Mouse (Mus musculus): ENCODE results near the gene Gli3. TPM values are rescaled to one million over a fixed set of nuclear protein-coding genes. Genes with fewer than 3 reads are reported as not detected.

Gene Gli3
- total and polyA plus RNA-seq, 2 experiments: 0.15 to 0.37 TPM

- Histone ChIP-seq H3K79me2 (ENCODE audit: control insufficient read depth, insufficient read depth, low read length) (no peaks in the 10 kb centered on the region), H3K9ac (ENCODE audit: low read depth, low read length) (no peak overlapping the region), H3K4me3 (ENCODE audit: insufficient read depth, low read depth, low read length) (no peak overlapping the region), H3K27me3 (ENCODE audit: control insufficient read depth, insufficient read depth, low read length) (no peaks in the 10 kb centered on the region), H3K4me1 (ENCODE audit: control insufficient read depth, insufficient read depth, low read length) (no peaks in the 10 kb centered on the region), H3K36me3 (ENCODE audit: control insufficient read depth, insufficient read depth, low read length) (no peaks in the 10 kb centered on the region), H3K27ac (replicated peaks; ENCODE audit: insufficient read depth, low read depth, low read length) (no peak overlapping the region)
- TF ChIP-seq CTCF (IDR thresholded peaks at IDR 0.05; ENCODE audit: low read depth, low read length) (no peak), POLR2A (IDR thresholded peaks at IDR 0.05; ENCODE audit: extremely low read depth, insufficient read depth, low read length) (no peak)
- no peak for DNase-seq (ENCODE audit: extremely low read depth, low read depth, low spot score)
- 79% methylated on average over 6 of the region's 6 CpGs for WGBS
Measured at GRCm38 (mm10) chr13:15549466-15549865, 86.4 kb downstream of the Gli3 start.

GRCm38 (mm10) chr13:15550027-15550602 is 87.1 kb downstream of the Gli3 start:
- TF ChIP-seq CTCF (IDR thresholded peaks at IDR 0.05; ENCODE audit: low read depth, low read length) (no peak), POLR2A (IDR thresholded peaks at IDR 0.05; ENCODE audit: extremely low read depth, insufficient read depth, low read length) (no peak)
- no peak overlapping the region for H3K27ac ChIP-seq (replicated peaks; ENCODE audit: insufficient read depth, low read depth, low read length)
- H3K79me2 ChIP-seq (ENCODE audit: control insufficient read depth, insufficient read depth, low read length): no peaks in the 10 kb centered on the region
- no peak for DNase-seq (ENCODE audit: extremely low read depth, low read depth, low spot score)
- H3K9ac ChIP-seq (ENCODE audit: low read depth, low read length): no peak overlapping the region
- no peaks in the 10 kb centered on the region for H3K36me3 ChIP-seq (ENCODE audit: control insufficient read depth, insufficient read depth, low read length)
- no peak overlapping the region for H3K4me3 ChIP-seq (ENCODE audit: insufficient read depth, low read depth, low read length)
- no peaks in the 10 kb centered on the region for H3K4me1 ChIP-seq (ENCODE audit: control insufficient read depth, insufficient read depth, low read length)
- H3K27me3 ChIP-seq (ENCODE audit: control insufficient read depth, insufficient read depth, low read length): no peaks in the 10 kb centered on the region
- 85% methylated on average over 8 of the region's 8 CpGs for WGBS

- no peaks in the 10 kb centered on the region for H3K36me3 ChIP-seq (ENCODE audit: control insufficient read depth, insufficient read depth, low read length)
Measured at GRCm38 (mm10) chr13:15550731-15551130, 87.7 kb downstream of the Gli3 start.

GRCm38 (mm10) chr13:15552009-15552408 is 89.0 kb downstream of the Gli3 start:
- WGBS: 89% methylated on average over 3 of the region's 3 CpGs
- no peak for DNase-seq (ENCODE audit: extremely low read depth, low read depth, low spot score)
- H3K4me1 ChIP-seq (ENCODE audit: control insufficient read depth, insufficient read depth, low read length): no peaks in the 10 kb centered on the region

More at GRCm38 (mm10) chr13:15550731-15551130, 87.7 kb downstream of the Gli3 start:
- H3K79me2 ChIP-seq (ENCODE audit: control insufficient read depth, insufficient read depth, low read length): no peaks in the 10 kb centered on the region
- TF ChIP-seq POLR2A (IDR thresholded peaks at IDR 0.05; ENCODE audit: extremely low read depth, insufficient read depth, low read length) (no peak), CTCF (IDR thresholded peaks at IDR 0.05; ENCODE audit: low read depth, low read length) (no peak)
- H3K27ac ChIP-seq (replicated peaks; ENCODE audit: insufficient read depth, low read depth, low read length): no peak overlapping the region
- no peak overlapping the region for H3K4me3 ChIP-seq (ENCODE audit: insufficient read depth, low read depth, low read length)
- 73% methylated on average over 6 of the region's 6 CpGs for WGBS
- H3K4me1 ChIP-seq (ENCODE audit: control insufficient read depth, insufficient read depth, low read length): no peaks in the 10 kb centered on the region
- no peak overlapping the region for H3K9ac ChIP-seq (ENCODE audit: low read depth, low read length)
- no peaks in the 10 kb centered on the region for H3K27me3 ChIP-seq (ENCODE audit: control insufficient read depth, insufficient read depth, low read length)
- DNase-seq (ENCODE audit: extremely low read depth, low read depth, low spot score): no peak

GRCm38 (mm10) chr13:15556646-15557098 is 93.6 kb downstream of the Gli3 start:
- 21% methylated on average over 2 of the region's 2 CpGs for WGBS
- no peak for TF ChIP-seq POLR2A (IDR thresholded peaks at IDR 0.05; ENCODE audit: extremely low read depth, insufficient read depth, low read length)
- no peaks in the 10 kb centered on the region for H3K36me3 ChIP-seq (ENCODE audit: control insufficient read depth, insufficient read depth, low read length)

More at GRCm38 (mm10) chr13:15552009-15552408, 89.0 kb downstream of the Gli3 start:
- Histone ChIP-seq H3K27me3 (ENCODE audit: control insufficient read depth, insufficient read depth, low read length) (no peaks in the 10 kb centered on the region), H3K9ac (ENCODE audit: low read depth, low read length) (no peak overlapping the region), H3K27ac (replicated peaks; ENCODE audit: insufficient read depth, low read depth, low read length) (no peak overlapping the region), H3K36me3 (ENCODE audit: control insufficient read depth, insufficient read depth, low read length) (no peaks in the 10 kb centered on the region), H3K79me2 (ENCODE audit: control insufficient read depth, insufficient read depth, low read length) (no peaks in the 10 kb centered on the region), H3K4me3 (ENCODE audit: insufficient read depth, low read depth, low read length) (no peak overlapping the region)
- no peak for TF ChIP-seq POLR2A (IDR thresholded peaks at IDR 0.05; ENCODE audit: extremely low read depth, insufficient read depth, low read length)
- TF ChIP-seq CTCF (IDR thresholded peaks at IDR 0.05; ENCODE audit: low read depth, low read length): no peak

GRCm38 (mm10) chr13:15561441-15561840 is 98.4 kb downstream of the Gli3 start:
- WGBS: 73% methylated on average over 3 of the region's 3 CpGs

More at GRCm38 (mm10) chr13:15556646-15557098, 93.6 kb downstream of the Gli3 start:
- H3K27ac ChIP-seq (replicated peaks; ENCODE audit: insufficient read depth, low read depth, low read length): no peak overlapping the region
- H3K4me3 ChIP-seq (ENCODE audit: insufficient read depth, low read depth, low read length): no peak overlapping the region
- DNase-seq (ENCODE audit: extremely low read depth, low read depth, low spot score): no peak
- H3K4me1 ChIP-seq (ENCODE audit: control insufficient read depth, insufficient read depth, low read length): no peaks in the 10 kb centered on the region
- no peak overlapping the region for H3K9ac ChIP-seq (ENCODE audit: low read depth, low read length)
- H3K79me2 ChIP-seq (ENCODE audit: control insufficient read depth, insufficient read depth, low read length): no peaks in the 10 kb centered on the region
- no peaks in the 10 kb centered on the region for H3K27me3 ChIP-seq (ENCODE audit: control insufficient read depth, insufficient read depth, low read length)

More at GRCm38 (mm10) chr13:15561441-15561840, 98.4 kb downstream of the Gli3 start:
- TF ChIP-seq CTCF (IDR thresholded peaks at IDR 0.05; ENCODE audit: low read depth, low read length) (no peak), POLR2A (IDR thresholded peaks at IDR 0.05; ENCODE audit: extremely low read depth, insufficient read depth, low read length) (no peak)
- Histone ChIP-seq H3K36me3 (ENCODE audit: control insufficient read depth, insufficient read depth, low read length) (no peaks in the 10 kb centered on the region), H3K27ac (replicated peaks; ENCODE audit: insufficient read depth, low read depth, low read length) (no peak overlapping the region), H3K79me2 (ENCODE audit: control insufficient read depth, insufficient read depth, low read length) (no peaks in the 10 kb centered on the region), H3K4me3 (ENCODE audit: insufficient read depth, low read depth, low read length) (no peak overlapping the region), H3K9ac (ENCODE audit: low read depth, low read length) (no peak overlapping the region), H3K4me1 (ENCODE audit: control insufficient read depth, insufficient read depth, low read length) (no peaks in the 10 kb centered on the region), H3K27me3 (ENCODE audit: control insufficient read depth, insufficient read depth, low read length) (no peaks in the 10 kb centered on the region)
- no peak for DNase-seq (ENCODE audit: extremely low read depth, low read depth, low spot score)
